Mouse (Mus musculus): ENCODE measurements at regions not wholly inside any gene's neighbourhood (a gene's known extent, or its start where the extent isn't known, plus 50 kb on each side); places are given as distances from the start of the nearest gene placed in this dataset.
"Not testable (repeated sequence)": the region's sequence is repeated elsewhere in the genome, so short reads cannot be mapped to it uniquely, and the experiment has no call there.

DNA sequence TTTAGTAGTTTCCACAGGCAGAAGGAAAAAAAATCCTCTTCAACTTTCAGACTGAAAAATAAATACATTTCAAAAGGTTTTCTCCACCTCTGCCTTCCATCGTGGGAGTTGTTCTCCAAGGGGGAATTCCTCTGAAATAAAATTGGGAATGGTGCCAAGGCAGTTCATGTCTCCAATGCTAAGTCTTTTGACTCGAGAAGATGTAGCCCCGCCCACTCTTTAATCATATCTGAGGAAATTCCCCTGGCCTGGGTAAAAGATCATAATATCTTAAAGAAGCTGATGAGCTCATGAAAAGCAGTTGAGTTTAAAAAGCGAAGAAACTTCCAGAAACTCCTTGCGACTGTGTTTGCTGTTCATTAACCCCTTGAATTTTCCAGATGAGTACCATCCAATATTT lies 185.3 kb upstream of the Gm37988 start:
- no peaks in the 10 kb centered on the region for H3K36me3 ChIP-seq (ENCODE audit: control insufficient read depth, insufficient read depth, low read length)
- no peak overlapping the region for H3K4me3 ChIP-seq (ENCODE audit: control insufficient read depth, insufficient read depth, low read length)
- H3K4me1 ChIP-seq (replicated peaks; ENCODE audit: control insufficient read depth, insufficient read depth, low read length): no peaks in the 10 kb centered on the region
- TF ChIP-seq POLR2A (IDR thresholded peaks at IDR 0.05; ENCODE audit: control insufficient read depth, extremely low read depth, insufficient read depth, low read length, poor library complexity): no peak
- no peak for TF ChIP-seq CTCF (IDR thresholded peaks at IDR 0.05; ENCODE audit: borderline replicate concordance, control insufficient read depth, extremely low read depth, insufficient read depth, low read length, poor library complexity)
- no peak overlapping the region for H3K27ac ChIP-seq (ENCODE audit: control insufficient read depth, insufficient read depth, low read length)
- H3K27me3 ChIP-seq (ENCODE audit: control insufficient read depth, insufficient read depth, low read length): no peaks in the 10 kb centered on the region
- DNase-seq: no peak
- 65% methylated on average over 5 of the region's 5 CpGs for WGBS

DNA sequence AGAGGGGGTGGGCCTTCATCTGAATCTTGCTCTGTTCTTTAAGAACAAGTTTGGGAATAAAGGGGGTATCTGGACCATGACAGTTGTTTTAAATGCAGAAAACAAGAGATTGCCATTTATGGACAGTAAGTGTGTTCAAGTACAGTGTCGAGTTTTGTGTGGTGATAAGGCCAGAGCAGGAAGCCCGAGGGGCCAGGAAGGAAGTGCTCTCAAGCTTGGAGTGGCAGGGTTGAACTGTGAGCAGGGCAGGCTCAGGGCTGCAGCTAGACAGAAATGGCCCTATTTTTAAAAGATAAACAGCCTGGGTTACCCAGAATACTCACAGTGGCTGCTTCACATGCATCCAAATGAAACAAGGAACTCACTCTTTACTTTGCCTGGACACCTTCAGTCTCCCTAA lies 184.4 kb upstream of the Gm37988 start:
- H3K4me1 ChIP-seq (replicated peaks; ENCODE audit: control insufficient read depth, insufficient read depth, low read length): no peaks in the 10 kb centered on the region
- no peak for DNase-seq
- no peak overlapping the region for H3K4me3 ChIP-seq (ENCODE audit: control insufficient read depth, insufficient read depth, low read length)
- TF ChIP-seq POLR2A (IDR thresholded peaks at IDR 0.05; ENCODE audit: control insufficient read depth, extremely low read depth, insufficient read depth, low read length, poor library complexity) (no peak), CTCF (IDR thresholded peaks at IDR 0.05; ENCODE audit: borderline replicate concordance, control insufficient read depth, extremely low read depth, insufficient read depth, low read length, poor library complexity) (no peak)
- WGBS: 3% methylated on average over 2 of the region's 2 CpGs
- no peak overlapping the region for H3K27ac ChIP-seq (ENCODE audit: control insufficient read depth, insufficient read depth, low read length)
- no peaks in the 10 kb centered on the region for H3K27me3 ChIP-seq (ENCODE audit: control insufficient read depth, insufficient read depth, low read length)
- H3K36me3 ChIP-seq (ENCODE audit: control insufficient read depth, insufficient read depth, low read length): no peaks in the 10 kb centered on the region

DNA sequence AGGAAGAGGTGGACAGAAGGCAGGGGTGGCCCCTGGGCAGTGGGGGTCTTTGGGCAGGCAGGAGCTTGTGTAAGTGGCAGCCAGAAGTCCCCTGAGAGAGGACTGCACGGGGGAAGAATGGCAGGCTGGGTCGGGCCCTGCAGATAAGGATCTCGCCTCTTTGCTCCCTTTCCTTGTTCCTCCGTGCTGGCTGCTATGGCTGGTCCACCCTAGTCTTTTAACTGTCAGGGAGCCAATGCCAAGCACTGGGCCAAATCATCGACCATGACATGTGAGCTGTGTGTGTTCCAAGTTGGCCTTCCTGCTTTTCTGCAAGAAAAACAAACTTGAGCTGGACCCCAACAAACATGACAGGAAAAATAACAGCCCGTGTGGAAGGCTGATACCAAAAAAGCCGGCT lies 153.8 kb upstream of the Gm37988 start:
- TF ChIP-seq CTCF (IDR thresholded peaks at IDR 0.05; ENCODE audit: borderline replicate concordance, control insufficient read depth, extremely low read depth, insufficient read depth, low read length, poor library complexity) (no peak), POLR2A (IDR thresholded peaks at IDR 0.05; ENCODE audit: control insufficient read depth, extremely low read depth, insufficient read depth, low read length, poor library complexity) (no peak)
- 57% methylated on average over 7 of the region's 7 CpGs for WGBS
- no peaks in the 10 kb centered on the region for H3K27me3 ChIP-seq (ENCODE audit: control insufficient read depth, insufficient read depth, low read length)

DNA sequence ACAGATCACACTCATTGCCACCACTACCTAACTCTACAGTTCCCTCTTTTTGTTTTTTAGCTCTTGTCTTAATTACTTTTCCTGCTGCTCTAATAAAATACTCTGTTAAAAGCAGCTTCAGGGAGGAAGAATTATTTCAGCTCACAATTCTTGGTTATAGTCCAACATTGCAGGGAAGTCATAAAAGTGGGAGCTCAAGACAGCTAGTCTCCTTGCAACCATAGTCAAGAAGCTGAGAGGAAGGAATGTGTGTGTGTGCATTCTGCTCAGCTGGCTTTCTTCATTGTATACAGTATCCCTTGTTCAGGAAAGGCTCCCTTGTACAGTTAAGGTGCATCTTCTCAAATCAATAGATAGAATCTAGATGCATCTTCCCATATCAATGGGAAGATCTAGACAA lies 152.4 kb upstream of the Gm37988 start:
- DNase-seq: no peak
- TF ChIP-seq CTCF (IDR thresholded peaks at IDR 0.05; ENCODE audit: borderline replicate concordance, control insufficient read depth, extremely low read depth, insufficient read depth, low read length, poor library complexity): no peak
- no peak for TF ChIP-seq POLR2A (IDR thresholded peaks at IDR 0.05; ENCODE audit: control insufficient read depth, extremely low read depth, insufficient read depth, low read length, poor library complexity)
- no peaks in the 10 kb centered on the region for H3K4me1 ChIP-seq (replicated peaks; ENCODE audit: control insufficient read depth, insufficient read depth, low read length)
- no peaks in the 10 kb centered on the region for H3K36me3 ChIP-seq (ENCODE audit: control insufficient read depth, insufficient read depth, low read length)
- no peak overlapping the region for H3K4me3 ChIP-seq (ENCODE audit: control insufficient read depth, insufficient read depth, low read length)
- no peaks in the 10 kb centered on the region for H3K27me3 ChIP-seq (ENCODE audit: control insufficient read depth, insufficient read depth, low read length)
- no peak overlapping the region for H3K27ac ChIP-seq (ENCODE audit: control insufficient read depth, insufficient read depth, low read length)

More for the DNA sequence above, 153.8 kb upstream of the Gm37988 start:
- no peak for DNase-seq
- Histone ChIP-seq H3K36me3 (ENCODE audit: control insufficient read depth, insufficient read depth, low read length) (no peaks in the 10 kb centered on the region), H3K4me1 (replicated peaks; ENCODE audit: control insufficient read depth, insufficient read depth, low read length) (no peaks in the 10 kb centered on the region), H3K27ac (ENCODE audit: control insufficient read depth, insufficient read depth, low read length) (no peak overlapping the region), H3K4me3 (ENCODE audit: control insufficient read depth, insufficient read depth, low read length) (no peak overlapping the region)

DNA sequence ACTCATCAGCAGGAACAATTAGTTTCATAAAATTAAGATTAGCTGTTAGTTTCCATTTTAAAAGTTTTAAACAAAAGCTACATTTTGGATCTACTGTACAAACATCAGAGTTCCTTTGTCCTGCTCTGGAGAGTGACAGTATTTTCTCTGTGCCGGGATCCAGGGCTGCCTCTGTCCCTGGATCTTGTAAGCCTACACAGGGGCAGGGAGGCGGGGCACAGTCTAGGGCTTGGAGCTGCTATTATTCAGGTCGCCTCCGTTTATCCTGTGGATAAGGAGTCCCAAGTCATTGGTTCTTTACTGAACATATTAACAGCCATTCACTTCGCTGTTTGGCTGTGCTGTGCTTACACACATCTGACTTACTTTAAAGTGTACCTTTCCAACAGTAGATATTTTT lies 150.8 kb upstream of the Gm37988 start:
- no peak overlapping the region for H3K4me3 ChIP-seq (ENCODE audit: control insufficient read depth, insufficient read depth, low read length)
- WGBS: 90% methylated on average over 5 of the region's 5 CpGs
- no peak overlapping the region for H3K27ac ChIP-seq (ENCODE audit: control insufficient read depth, insufficient read depth, low read length)
- no peak for TF ChIP-seq CTCF (IDR thresholded peaks at IDR 0.05; ENCODE audit: borderline replicate concordance, control insufficient read depth, extremely low read depth, insufficient read depth, low read length, poor library complexity)
- TF ChIP-seq POLR2A (IDR thresholded peaks at IDR 0.05; ENCODE audit: control insufficient read depth, extremely low read depth, insufficient read depth, low read length, poor library complexity): no peak
- H3K36me3 ChIP-seq (ENCODE audit: control insufficient read depth, insufficient read depth, low read length): no peaks in the 10 kb centered on the region
- DNase-seq: no peak
- H3K4me1 ChIP-seq (replicated peaks; ENCODE audit: control insufficient read depth, insufficient read depth, low read length): no peaks in the 10 kb centered on the region
- H3K27me3 ChIP-seq (ENCODE audit: control insufficient read depth, insufficient read depth, low read length): no peaks in the 10 kb centered on the region

DNA sequence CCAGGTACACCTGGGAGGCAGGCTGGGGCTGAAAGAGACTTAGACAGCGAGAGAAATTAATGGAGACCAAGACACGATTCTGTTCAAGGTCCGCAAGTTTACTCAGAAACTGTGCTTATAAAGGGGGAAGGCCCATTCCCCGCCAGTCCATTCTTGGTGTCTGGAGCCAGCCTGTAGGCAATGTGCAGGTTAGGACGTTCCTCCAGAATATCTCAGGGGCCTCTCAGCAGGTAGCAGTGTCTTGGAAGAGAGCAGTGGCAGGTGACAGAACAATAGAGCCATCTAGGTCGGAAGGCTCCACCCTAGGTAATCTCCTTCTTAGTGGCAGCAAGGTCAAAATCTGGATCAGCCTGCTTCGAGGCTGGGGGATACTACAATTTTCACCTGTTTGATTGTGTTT lies 147.6 kb upstream of the Gm37988 start:
- H3K27me3 ChIP-seq (ENCODE audit: control insufficient read depth, insufficient read depth, low read length); H3K27ac ChIP-seq (ENCODE audit: control insufficient read depth, insufficient read depth, low read length); DNase-seq; H3K4me3 ChIP-seq (ENCODE audit: control insufficient read depth, insufficient read depth, low read length); H3K4me1 ChIP-seq (replicated peaks; ENCODE audit: control insufficient read depth, insufficient read depth, low read length); H3K36me3 ChIP-seq (ENCODE audit: control insufficient read depth, insufficient read depth, low read length): not testable (repeated sequence)
- WGBS: 94% methylated on average over 7 of the region's 7 CpGs

DNA sequence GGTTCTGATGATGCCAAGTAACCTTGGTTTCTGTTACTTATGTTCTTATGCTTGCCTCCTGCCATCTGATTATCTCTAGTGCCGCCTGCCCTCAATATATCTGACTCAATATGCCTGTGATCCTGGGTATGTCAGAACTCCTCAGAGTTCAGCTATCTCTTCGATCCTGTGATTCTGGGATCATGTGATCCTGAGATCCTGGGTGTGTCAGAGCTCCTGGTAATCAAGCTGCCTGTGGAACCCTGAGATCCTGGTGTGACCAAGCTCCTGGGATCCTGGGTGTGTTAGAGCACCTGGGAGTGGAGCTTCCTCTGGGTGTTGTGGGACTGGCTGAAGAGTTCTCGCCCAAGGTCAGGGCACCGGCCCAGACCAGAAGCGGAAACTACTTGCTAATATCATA lies 147.1 kb upstream of the Gm37988 start:
- not testable (repeated sequence) for DNase-seq; H3K36me3 ChIP-seq (ENCODE audit: control insufficient read depth, insufficient read depth, low read length)
- WGBS: 97% methylated on average over 5 of the region's 5 CpGs

More for the DNA sequence above, 147.1 kb upstream of the Gm37988 start:
- H3K4me1 ChIP-seq (replicated peaks; ENCODE audit: control insufficient read depth, insufficient read depth, low read length); H3K27ac ChIP-seq (ENCODE audit: control insufficient read depth, insufficient read depth, low read length); H3K4me3 ChIP-seq (ENCODE audit: control insufficient read depth, insufficient read depth, low read length); H3K27me3 ChIP-seq (ENCODE audit: control insufficient read depth, insufficient read depth, low read length): not testable (repeated sequence)
